Mouse (Mus musculus) liver, postnatal 0 days (tissue): ENCODE data around the gene Pde4d. TPM values are rescaled to one million over a fixed set of nuclear protein-coding genes. Genes with fewer than 3 reads are reported as not detected.

ENCODE experiments used
- ATAC-seq: fragments of 200-750 bp; cut with Nextera tagmentation; 2 replicates; pipeline ENCODE4 v1.8.0; 2017; ENCODE audit warnings: mild to moderate bottlenecking, moderate library complexity
- DNase-seq: peaks from one replicate; pipeline ENCODE4 v3.0.0-alpha.2; 2016
- H3K27ac ChIP-seq: fragments of 300-500 bp; sonication (generic); 2 replicates; pipeline ENCODE4 v1.5.1; 2014; ENCODE audit warnings: antibody characterized with exemption, moderate library complexity, mild to moderate bottlenecking, low read depth
- H3K27me3 ChIP-seq: fragments of 300-500 bp; sonication (generic); 2 replicates; pipeline ENCODE4 v1.6.1; 2014; ENCODE audit warnings: low read length, control low read depth, mixed read lengths; ENCODE audit not compliant: insufficient read depth
- H3K36me3 ChIP-seq: fragments of 300-500 bp; sonication (generic); replicated peaks from 2 replicates; pipeline ENCODE4 v1.6.1; 2014; ENCODE audit warnings: mild to moderate bottlenecking, control low read depth, low read length, moderate library complexity, mixed read lengths; ENCODE audit not compliant: insufficient read depth
- H3K4me1 ChIP-seq: fragments of 300-500 bp; sonication (generic); 2 replicates; pipeline ENCODE4 v1.6.1; 2014; ENCODE audit warnings: antibody characterized with exemption, mild to moderate bottlenecking, control low read depth; ENCODE audit not compliant: insufficient read depth
- H3K4me2 ChIP-seq: fragments of 300-500 bp; sonication (generic); 2 replicates; pipeline ENCODE4 v1.6.1; 2014; ENCODE audit warnings: low read depth, mild to moderate bottlenecking, low read length, moderate library complexity, mixed read lengths
- H3K4me3 ChIP-seq: fragments of 300-500 bp; sonication (generic); 2 replicates; pipeline ENCODE4 v1.5.1; 2014; ENCODE audit warnings: low read depth, low read length
- H3K9ac ChIP-seq: fragments of 300-500 bp; sonication (generic); replicated peaks from 2 replicates; pipeline ENCODE4 v1.6.1; 2014; ENCODE audit warnings: mild to moderate bottlenecking, moderate library complexity
- H3K9me3 ChIP-seq: fragments of 300-500 bp; sonication (generic); 2 replicates; pipeline ENCODE4 v1.6.1; 2016; ENCODE audit warnings: mild to moderate bottlenecking, control low read depth, low read length, mixed read lengths
- CTCF ChIP-seq: sonication (generic); IDR thresholded peaks from 2 replicates; pipeline ENCODE4 v1.5.1; 2016; ENCODE audit warnings: antibody characterized with exemption, low read depth
- EP300 ChIP-seq: IDR thresholded peaks from 2 replicates; pipeline ENCODE4 v1.6.1; 2016; ENCODE audit warnings: antibody characterized with exemption, low read depth, mild to moderate bottlenecking
- WGBS: fragments of 180-500 bp; shearing (Covaris S2); extraction: QIAGEN DNeasy Blood & Tissue Kit; methylation state at CpG from one replicate; pipeline ENCODE4 v1.1.7; 2014; ENCODE audit not compliant: insufficient replicate concordance; 5-methylcytosine and 5-hydroxymethylcytosine counted together
- polyA plus RNA-seq: library from polyadenylated mRNA; unstranded; fragments of >200 nt; fragmentation: Nextera tagmentation; extraction: Ambion mirVana; gene quantifications from 2 replicates; pipeline ENCODE4 v1.2.1, GENCODE M21; 2015

Pde4d gene
- polyA plus RNA-seq, 1 experiment from 2014 or later: 6.1 TPM

GRCm38 (mm10) chr13:109249315-109249714 lies 799.6 kb downstream of the Pde4d start:
- Histone ChIP-seq H3K27ac (no peak overlapping the region), H3K4me3 (no peak overlapping the region), H3K36me3 (no peaks in the 10 kb centered on the region), H3K27me3 (no peaks in the 10 kb centered on the region), H3K4me2 (no peak overlapping the region), H3K4me1 (no peaks in the 10 kb centered on the region), H3K9ac (no peak overlapping the region), H3K9me3 (no peaks in the 10 kb centered on the region)
- ATAC-seq: no peak
- TF ChIP-seq EP300 (no peak), CTCF (no peak)
- DNase-seq: no peak

GRCm38 (mm10) chr13:109255634-109256033 lies 805.9 kb downstream of the Pde4d start:
- DNase-seq (no peak), ATAC-seq (no peak)
- no peak overlapping the region for H3K4me2 ChIP-seq
- no peak overlapping the region for H3K27ac ChIP-seq
- WGBS: 75% methylated on average over 4 of the region's 4 CpGs
- TF ChIP-seq EP300 (no peak), CTCF (no peak)
- H3K27me3 ChIP-seq: no peaks in the 10 kb centered on the region
- H3K9me3 ChIP-seq: no peaks in the 10 kb centered on the region
- H3K36me3 ChIP-seq: no peaks in the 10 kb centered on the region
- no peak overlapping the region for H3K9ac ChIP-seq
- H3K4me3 ChIP-seq: no peak overlapping the region
- H3K4me1 ChIP-seq: 0 out of 2 replicates have a peak, but pooled peaks cover 1% of the 10 kb centered on the region

- TF ChIP-seq CTCF: no peak
- no peak for TF ChIP-seq EP300
- peak; percentile 61 for DNase-seq
- no peaks in the 10 kb centered on the region for H3K27me3 ChIP-seq
- peak overlapping the region; percentile 67 for H3K9ac ChIP-seq
- 1% methylated on average over 23 of the region's 23 CpGs for WGBS
- H3K27ac ChIP-seq: peak overlapping the region; percentile 78
- ATAC-seq: peak; percentile 81
- H3K4me3 ChIP-seq: peak overlapping the region; percentile 62
- no peaks in the 10 kb centered on the region for H3K9me3 ChIP-seq
- H3K4me2 ChIP-seq: peak overlapping the region; percentile 81
- H3K36me3 ChIP-seq: no peaks in the 10 kb centered on the region
- H3K4me1 ChIP-seq: 0 out of 2 replicates have a peak, but pooled peaks cover 5% of the 10 kb centered on the region
These were observed 810.6 kb downstream of the Pde4d start for GRCm38 (mm10) chr13:109260220-109260795.

- no peaks in the 10 kb centered on the region for H3K27me3 ChIP-seq
- peak overlapping the region; percentile 78 for H3K27ac ChIP-seq
These were observed 811.2 kb downstream of the Pde4d start for GRCm38 (mm10) chr13:109260796-109261516.

GRCm38 (mm10) chr13:109261642-109262220 lies 812.0 kb downstream of the Pde4d start:
- TF ChIP-seq CTCF (no peak), EP300 (no peak)
- Histone ChIP-seq H3K36me3 (no peaks in the 10 kb centered on the region), H3K9me3 (no peaks in the 10 kb centered on the region), H3K4me3 (no peak overlapping the region), H3K27ac (no peak overlapping the region), H3K4me2 (peak overlapping the region; percentile 81), H3K4me1 (0 out of 2 replicates have a peak, but pooled peaks cover 5% of the 10 kb centered on the region), H3K9ac (no peak overlapping the region), H3K27me3 (no peaks in the 10 kb centered on the region)
- ATAC-seq (no peak), DNase-seq (no peak)
- 17% methylated on average over 5 of the region's 5 CpGs for WGBS

More at GRCm38 (mm10) chr13:109260796-109261516, 811.2 kb downstream of the Pde4d start:
- TF ChIP-seq CTCF: no peak
- TF ChIP-seq EP300: no peak
- H3K4me3 ChIP-seq: peak overlapping the region; percentile 62
- DNase-seq: no peak
- ATAC-seq: peak; percentile 22
- peak overlapping the region; percentile 81 for H3K4me2 ChIP-seq
- H3K9me3 ChIP-seq: no peaks in the 10 kb centered on the region
- no peaks in the 10 kb centered on the region for H3K36me3 ChIP-seq
- 3% methylated on average over 17 of the region's 17 CpGs for WGBS
- H3K9ac ChIP-seq: peak overlapping the region; percentile 67
- H3K4me1 ChIP-seq: 0 out of 2 replicates have a peak, but pooled peaks cover 5% of the 10 kb centered on the region

GRCm38 (mm10) chr13:109262501-109262900 lies 812.8 kb downstream of the Pde4d start:
- Histone ChIP-seq H3K4me1 (0 out of 2 replicates have a peak, but pooled peaks cover 5% of the 10 kb centered on the region), H3K9ac (no peak overlapping the region), H3K4me3 (no peak overlapping the region), H3K27ac (no peak overlapping the region), H3K27me3 (no peaks in the 10 kb centered on the region), H3K36me3 (no peaks in the 10 kb centered on the region), H3K9me3 (no peaks in the 10 kb centered on the region), H3K4me2 (no peak overlapping the region; the same call in 1 of the 2 replicates)
- ATAC-seq (no peak), DNase-seq (no peak)
- WGBS: 57% methylated on average over 5 of the region's 5 CpGs
- TF ChIP-seq CTCF (no peak), EP300 (no peak)
